Mouse (Mus musculus) cerebellum, postnatal 4 days (tissue): ENCODE data around the gene B3galt1.
A peak's percentile ranks its signal among the peaks of the same experiment; 100 is the strongest.

Source experiments
- DNase-seq, 2 experiments: peaks; one replicate each; pipeline ENCODE4 v3.0.0; 2022; ENCODE audit warnings: low spot score in 2 of 2, mixed read lengths in 1 of 2

Gene B3galt1

DNA sequence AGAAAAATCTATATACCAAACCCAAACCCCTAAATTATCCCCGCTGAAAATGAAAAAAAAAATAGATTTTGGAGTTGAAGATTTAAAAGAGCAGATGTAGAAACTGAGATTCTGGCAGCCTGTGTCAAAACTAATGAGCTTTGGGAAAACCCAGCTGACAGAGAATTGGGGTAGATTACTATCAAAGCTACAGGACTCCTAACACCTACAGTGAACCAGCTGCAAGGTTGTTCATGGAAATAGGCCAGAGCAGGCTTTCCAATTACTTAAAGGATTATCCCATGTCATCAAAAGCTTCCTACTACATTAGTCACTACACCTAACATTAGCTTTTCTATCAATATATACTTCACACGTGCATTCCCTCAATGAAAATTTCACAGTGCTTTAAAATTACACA, 165.1 kb downstream of the B3galt1 start:
- DNase-seq, result no peak

DNA sequence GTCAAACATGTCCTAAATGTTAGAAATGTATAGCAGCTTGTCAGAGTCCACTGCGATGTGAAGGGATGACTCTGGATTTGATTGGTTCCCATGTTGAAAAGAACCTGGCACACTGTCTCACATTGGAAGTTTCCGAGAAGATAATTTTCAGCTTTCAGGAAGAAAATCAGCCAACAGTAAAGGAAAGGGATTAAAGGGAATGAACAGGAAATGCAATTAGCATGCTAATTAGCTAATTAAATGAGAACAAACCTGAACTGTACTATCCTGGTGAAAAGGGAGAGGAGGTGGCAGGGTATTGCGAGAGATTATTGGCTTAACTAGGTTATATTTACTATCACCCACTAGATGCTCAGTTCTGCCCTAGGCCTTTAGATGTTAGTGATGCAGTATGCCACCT, 185.9 kb downstream of the B3galt1 start:
- DNase-seq, result no peak

DNA sequence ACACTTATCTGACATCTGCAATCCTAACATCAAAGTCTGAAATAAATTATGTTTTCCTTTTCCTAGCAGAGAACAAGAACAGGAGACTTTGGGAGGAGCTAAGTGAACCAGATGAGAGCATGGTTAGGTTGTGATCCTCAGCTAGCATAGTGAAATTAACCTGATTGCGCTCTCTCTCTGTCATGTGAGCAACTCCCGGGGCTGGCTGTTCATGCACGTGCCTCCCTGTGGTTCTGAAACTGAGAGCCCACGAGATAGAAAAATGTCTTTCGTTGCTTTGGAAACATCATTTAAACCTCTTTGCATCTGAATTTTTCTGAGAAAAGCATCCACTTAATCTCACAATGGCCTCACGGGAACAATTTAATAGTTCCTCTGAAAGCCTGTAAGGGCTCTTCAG, 190.8 kb downstream of the B3galt1 start:
- DNase-seq, result no peak

DNA sequence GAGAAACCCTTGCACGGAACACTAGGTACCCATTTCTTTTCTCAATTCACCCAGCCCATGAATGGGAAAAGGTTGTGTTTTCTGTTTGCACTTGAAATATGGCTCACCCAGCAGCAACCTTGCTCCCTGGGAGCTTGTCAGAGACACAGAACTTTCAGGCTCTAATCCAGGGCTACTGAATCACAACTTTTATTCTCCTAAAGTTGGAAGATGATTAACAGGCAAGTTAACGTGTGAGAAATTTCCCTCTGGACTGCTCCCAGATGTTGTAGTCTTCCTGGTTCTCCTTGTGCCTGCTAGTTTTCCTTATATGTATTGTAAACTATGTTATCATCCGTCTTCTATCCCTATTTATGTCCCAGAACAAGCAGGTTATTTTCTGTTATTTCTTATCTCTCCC, 221.9 kb downstream of the B3galt1 start:
- DNase-seq, result no peak

DNA sequence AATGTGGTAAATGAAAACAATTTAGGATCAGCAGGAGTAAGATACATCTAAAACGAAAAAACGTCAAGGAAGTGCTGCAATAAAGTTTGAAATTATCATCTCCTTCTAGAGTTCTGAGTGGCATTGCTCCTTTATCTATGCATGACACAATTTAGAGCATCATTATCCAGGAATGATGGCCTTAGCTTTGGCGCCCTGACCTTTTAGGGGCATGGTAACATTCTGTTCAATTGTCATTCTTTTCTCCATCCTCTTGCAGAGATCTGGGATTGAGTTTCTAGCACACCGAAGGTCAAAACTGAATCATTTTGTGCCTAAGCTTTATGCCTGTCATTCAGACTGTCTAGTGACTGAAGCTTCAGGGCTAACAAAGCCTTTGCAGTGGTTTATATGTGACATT, 231.9 kb downstream of the B3galt1 start:
- DNase-seq, result no peak

DNA sequence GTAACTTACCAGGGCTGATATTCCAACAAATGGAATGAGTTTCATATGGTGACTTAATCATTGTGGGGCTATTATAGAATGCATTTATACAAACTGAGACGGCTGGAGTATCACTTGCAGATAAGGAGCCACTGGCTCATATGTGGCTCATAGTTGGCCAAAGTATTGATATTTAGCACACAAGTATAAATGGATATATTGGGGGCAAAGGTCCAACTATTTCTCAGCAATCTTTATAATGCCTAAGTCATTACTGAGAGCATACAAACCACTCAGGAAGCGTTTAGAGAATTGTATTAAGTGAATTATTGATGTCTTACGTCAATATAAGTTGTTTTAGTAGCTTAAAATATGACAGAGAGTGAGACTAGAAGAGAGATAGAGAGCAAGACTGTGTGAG, 234.3 kb downstream of the B3galt1 start:
- DNase-seq, result no peak

DNA sequence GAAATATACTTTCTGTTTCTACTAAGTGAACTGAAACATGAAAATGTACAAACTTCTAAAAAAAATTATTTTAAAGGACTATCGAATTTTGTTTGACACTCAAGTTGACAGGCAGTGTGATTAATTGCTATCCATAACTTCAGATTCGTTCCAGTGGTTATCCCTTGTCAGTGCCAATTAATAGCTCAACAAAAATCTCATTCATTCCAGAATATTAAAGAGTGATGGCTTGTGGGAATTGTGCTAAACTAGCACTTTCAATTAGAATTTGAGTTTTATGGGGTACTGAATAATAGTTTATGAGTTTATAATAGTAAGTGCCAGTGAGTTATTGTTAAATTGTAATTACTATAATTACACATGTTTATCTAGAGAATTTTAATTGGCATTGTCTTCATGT, 250.5 kb downstream of the B3galt1 start:
- DNase-seq, result no peak

DNA sequence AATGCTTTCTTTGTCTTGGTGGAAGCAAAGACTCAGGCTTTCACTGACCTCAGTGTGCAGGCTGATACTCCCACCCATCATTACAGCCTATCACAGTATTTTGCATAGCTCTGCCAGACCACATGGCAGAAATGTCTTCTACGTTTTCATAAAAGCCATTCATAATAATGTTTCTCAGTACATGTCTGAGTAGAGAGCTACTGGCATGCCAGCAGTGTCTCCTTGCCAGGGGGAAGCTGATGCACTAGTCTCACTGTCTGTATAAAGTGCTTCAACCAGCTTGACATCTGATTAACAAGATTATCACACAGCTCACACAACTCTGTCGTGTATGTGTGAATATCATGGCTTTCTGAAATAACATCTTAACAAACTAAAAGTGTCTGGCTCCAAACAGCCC, 252.3 kb downstream of the B3galt1 start:
- DNase-seq, result peak in 1 of 2 experiments; percentile 1

DNA sequence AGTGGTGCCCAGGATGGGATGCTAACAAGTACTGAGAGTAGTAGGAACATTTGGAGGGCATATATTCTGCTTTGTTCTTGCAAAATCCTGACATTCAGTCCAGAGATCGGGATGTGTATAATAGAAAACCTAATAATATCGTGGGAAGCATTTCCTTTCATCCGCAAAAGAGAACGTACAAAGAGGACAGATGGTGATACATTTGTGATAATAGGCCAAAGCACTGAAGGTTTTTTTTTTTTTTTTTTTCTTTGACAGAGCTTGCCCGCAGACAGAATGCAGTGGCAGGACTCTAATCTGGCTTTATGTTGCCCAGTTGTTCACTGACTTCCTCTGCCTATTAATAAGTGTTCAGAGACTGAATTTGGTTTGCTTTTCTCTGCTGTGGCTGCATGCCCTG, 256.7 kb downstream of the B3galt1 start:
- DNase-seq, result no peak

DNA sequence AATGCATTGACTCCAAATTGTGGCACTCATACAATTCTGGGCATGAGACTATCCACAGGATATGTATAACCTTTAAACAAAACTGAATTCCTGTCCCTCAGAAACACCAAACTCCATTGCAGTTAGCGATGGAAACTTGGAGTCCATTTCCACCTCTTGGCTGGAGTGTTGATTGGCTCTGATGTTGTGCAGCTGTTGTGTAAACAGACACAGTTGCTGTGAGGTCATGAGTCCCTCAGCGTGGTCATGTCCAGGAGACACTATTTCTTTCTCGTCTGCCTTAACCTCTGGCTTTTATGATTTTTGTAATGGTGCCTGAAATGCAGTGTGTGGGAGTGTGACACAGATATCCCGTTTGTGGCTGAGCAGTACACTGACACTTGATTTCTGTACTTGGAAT, 262.0 kb downstream of the B3galt1 start:
- DNase-seq, result no peak

DNA sequence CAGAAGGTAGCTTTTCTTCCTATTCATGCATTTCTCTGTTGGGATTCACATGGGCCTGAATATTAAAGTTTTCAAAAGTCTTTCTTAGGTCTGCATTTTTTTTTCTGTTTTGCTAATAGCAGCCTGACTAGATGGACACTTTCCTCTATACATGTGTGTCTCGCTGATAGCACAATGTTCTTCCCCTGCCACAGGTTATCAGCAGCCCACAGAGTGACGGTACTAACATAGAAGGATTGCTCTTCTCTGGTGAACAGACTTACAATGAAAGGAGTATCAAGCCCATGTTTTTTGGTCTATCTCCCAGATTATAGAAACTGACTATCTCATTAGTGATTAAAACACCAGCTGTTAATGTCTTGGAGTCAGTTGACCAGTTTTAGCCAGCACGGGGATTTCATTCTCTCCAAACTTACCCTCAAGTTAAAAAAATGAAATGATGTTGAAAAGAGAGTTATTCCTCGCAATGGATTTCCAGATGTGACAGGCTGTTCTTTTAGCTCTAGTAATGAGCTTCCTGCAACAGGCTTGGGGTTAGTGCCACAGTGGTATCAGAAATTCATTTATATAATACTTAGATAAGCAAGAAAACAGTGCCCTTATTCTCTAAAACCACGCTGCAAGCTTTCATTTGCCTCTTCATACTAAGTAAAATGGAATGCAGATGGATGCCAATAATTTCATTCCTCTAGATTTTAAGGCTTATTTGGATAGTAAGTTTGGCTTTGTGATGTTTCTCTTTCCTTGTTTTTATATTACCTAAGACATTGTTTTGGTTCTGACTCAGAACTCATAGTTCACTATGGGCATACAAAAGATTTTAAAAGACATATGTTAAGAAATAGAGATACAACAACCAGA, 263.6 kb downstream of the B3galt1 start:
- no peak for DNase-seq

DNA sequence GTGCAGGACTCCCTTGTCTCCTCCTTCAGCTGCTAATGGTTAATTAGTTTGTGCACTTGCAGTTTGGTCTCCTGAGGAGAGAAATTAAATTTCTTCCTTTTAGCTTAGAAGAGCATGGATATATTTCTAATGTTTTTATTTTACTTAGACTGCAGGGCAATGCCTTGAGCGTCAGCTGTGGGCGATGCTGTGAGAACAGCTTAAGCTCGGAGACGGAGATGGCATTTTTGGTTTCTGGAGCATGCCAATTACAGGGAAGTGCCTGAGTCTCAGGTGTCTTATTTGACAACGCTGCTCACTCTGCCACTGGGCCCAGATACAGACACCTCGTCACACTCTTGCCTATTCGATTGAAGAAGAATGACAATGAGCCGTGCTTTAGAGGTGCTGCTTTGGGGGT, 282.1 kb downstream of the B3galt1 start:
- DNase-seq, result no peak

DNA sequence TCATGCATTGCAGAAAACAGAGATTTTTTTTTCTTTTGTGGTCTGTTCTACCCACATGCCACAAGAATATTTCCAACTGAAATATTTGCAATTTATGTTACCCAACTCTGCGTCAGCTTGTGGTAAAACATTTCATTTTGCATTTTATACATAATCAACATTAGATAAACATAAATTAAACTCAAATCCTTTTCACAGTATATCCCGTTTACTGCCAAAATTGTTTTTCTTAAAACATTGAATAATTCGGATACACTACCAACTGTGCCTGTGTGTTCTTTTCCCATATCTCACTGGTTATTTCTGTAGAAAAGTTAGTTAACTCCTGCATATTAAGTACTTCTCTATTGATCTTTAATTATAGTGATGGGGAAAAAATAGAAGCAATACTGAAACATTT, 285.1 kb downstream of the B3galt1 start:
- DNase-seq, result no peak

DNA sequence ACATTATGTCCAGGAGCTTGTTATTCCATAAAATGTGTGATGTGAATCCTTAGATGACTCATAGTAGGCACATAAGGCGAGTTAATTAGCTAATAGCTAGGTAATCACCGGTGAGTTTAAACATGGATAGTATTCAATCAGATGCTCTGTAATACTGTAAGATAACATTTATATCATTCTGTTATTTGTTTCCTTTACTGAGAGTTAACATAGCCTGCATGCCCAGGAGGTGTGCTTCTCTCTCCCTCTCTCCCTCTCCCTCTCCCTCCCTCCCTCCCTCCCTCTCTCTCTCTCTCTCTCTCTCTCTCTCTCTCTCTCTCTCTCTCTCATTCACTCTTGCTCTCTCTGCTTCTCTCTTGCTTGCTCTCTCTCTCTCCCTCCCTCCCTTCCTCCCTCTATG, 292.7 kb downstream of the B3galt1 start:
- no peak for DNase-seq

DNA sequence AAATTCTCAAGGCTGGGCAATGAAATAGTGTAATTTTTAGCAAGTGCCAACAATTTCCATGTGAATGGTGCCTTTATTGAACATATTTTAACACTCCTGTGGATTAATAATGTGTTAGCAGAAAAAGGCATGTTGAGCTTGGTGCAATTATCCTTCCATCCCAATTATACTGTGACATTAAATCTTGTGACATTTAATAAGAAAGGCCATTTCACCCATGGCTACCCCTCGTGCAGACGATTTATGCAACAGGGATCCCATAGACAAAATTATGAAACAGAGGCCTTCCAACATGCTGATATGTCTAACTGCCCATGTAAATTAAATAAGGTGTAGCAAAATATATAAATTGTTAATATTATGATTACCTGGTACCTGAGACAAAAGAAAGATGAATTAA, 293.3 kb downstream of the B3galt1 start:
- no peak for DNase-seq

DNA sequence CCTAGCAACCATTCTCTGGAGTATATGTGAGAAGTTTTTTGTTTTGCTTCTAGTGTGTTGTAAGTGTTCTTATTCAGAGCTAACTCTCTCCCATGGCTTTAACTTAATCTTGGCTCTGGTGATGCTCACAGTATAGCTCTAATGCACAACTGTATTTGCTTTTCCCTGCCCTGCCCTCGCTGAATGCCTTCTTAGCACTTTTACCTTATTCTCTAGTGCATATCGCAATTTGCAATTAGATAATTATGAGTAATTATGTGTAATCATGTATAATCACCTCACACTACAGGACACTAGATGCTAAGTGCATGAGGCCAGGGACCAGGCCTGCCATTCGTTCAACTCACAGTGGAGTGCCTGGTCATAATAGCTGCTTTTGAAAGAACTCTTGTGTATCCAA, 307.7 kb downstream of the B3galt1 start:
- no peak for DNase-seq

DNA sequence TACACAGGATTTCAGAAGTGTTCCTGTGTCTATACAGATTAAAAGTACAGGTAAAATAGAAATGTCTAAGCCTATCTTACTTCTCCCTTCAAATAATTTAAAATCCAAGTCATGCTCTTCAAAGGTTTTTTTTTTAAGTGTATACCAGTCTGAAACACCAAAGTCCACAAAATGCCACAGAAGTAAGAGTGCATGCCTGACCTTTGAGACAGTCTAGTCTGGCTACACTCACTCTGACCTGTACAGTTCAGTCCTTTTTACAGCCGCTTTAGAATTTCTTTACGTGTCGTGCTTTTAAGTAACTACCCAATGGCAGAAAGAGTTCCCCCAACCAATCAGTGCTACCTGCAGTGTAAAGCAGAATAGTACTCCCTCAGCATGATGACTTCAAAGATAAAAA, 314.2 kb downstream of the B3galt1 start:
- no peak for DNase-seq

DNA sequence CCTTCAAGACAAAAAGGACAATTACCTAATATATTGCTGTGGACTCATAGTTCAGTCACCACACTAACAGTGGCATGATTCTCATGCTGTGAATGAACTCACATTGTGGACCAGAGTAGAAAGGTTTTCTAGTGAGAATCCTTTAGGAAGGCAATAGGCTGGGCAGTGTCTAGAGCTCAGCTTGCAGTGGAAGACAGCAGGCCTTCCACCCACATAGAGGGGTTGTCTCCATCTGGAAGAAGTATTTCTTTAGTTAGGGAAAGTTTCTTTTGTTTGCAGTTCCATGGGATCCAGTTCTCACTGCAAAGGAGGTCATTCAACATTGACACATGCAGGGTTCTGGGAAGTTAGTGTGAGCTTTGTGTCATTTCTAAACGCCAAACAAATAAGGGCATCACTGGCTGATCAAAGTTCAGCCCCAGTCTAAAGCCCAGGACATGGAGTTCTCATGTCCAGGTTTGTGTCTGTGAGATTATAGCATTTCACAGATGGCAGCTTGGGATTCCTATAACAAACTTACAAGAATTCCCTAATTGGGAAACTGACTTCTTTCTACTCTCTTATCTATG, 316.1 kb downstream of the B3galt1 start:
- DNase-seq, result no peak

DNA sequence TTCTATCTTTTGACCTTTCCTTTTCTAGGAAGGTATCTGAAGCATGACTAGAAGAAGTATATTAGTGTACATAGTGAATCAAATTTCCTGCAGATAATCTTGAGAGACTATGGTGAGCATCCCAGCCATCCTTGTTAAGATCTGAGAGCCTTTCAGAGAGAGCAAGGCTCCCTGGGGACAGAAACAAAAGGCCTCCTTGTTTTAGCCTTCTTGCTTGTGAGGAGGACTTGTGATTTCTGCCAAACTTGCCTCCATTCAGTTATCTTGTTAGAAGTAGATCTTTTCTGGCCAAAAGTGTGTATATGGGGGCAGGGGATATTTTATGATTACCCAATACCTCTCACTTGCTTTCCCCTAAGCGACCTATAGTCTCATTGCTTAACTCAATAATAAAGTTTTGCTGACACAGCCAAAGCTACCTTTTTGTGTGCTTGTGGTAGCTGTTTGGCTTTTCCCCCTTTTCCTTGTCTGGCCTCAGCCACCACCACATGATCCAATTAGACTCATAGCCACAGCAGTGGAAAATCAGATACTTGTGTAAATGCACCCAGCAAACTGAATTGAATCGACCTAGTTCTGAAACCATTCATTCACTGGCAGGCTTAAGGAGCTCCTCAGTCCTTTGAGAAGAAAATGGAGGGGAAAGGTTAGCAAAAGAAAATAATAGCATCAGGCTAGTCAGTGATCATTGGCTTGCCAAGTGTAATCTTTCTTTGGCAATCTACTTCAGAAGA, 332.5 kb downstream of the B3galt1 start:
- DNase-seq, result no peak

DNA sequence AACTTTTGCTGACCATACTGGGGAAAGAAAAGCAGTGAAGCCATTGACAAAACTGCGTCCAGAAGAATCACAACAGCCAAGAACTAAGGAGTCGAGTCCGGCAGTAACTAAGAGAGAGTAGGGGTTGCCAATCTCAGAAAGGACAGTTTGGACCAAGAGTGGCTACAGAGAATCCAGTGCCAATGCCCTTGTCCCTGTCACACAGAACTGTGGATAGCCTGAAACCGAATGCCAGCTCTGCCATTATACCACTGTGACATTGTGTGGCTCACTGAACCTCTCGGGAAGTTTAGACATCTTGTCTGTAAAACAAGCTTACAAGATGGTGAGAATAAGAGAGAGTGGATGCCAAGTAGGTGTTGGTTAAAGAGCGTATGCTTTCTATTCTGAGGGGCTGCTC, 335.9 kb downstream of the B3galt1 start:
- DNase-seq, result peak in 1 of 2 experiments; percentile 2

DNA sequence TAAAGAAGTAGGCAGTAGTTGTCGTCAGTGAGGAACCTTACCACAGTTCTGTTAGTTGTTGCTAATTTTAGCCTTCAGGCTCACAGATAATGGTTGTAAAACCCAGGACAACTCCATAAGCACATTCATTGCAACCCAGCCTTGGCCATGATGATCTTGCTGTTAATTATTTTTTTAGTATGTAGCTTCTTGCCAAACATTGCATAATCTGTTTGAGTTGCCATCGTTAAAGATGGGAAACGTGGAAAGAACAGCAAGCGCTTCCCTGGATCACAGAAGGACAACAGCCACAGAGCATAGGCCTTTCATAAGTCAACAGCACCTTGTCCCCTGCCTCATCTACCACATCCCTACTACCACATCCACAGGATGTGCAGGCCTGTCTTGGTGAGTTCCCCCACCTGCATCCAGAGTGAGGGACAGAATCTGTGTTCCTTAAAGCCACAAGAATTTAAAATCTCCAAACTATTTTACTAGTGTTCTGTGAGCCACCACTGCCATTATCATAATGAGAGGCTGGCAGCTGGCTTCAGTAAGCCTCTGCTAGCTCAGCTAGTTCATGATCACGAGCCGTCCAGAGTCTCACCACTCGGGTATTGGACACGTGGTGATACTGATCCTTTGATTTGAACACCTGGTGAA, 337.1 kb downstream of the B3galt1 start:
- DNase-seq, result no peak

DNA sequence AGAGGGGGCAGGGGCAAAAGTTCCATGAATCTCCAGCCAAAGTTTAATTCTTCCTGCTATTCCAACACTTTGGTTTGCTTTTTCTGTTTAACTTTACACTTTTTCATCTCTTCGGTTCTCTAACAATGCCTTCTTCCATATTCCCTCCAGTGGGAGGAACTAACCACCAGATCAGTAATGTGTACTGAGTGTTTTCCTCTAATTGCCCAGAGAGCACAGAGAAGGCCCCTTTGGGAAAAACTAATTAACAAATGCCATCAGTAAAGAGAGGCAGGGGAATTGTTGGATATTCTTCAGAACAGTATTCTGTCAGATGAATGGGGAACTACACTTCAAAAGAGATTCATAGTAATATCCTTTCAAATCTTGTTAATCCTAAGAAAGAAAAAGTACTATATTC, 338.1 kb downstream of the B3galt1 start:
- DNase-seq, result no peak
